Mouse (Mus musculus) mouse embryonic stem cell (cell line): ENCODE results near the gene Enpep.

ENCODE experiments used
- in situ Hi-C, 2 experiments: fragments of 300-500 bp; cut with MboI; formaldehyde crosslinking; loops; 1 replicate in 1 of 2; 3 replicates in 1 of 2; pipeline ENCODE4 v1.14.3; 2019 to 2020; ENCODE audit warnings: low sequenced_read_pairs in 2 of 2, low pct_unique_long_range_greater_than_20kb in 1 of 2, mixed read lengths in 1 of 2; ENCODE audit not compliant: unreplicated experiment in 1 of 2

Gene Enpep

GRCm38 (mm10) chr3:129268886-129269683, 63.4 kb downstream of the Enpep start:
- in situ Hi-C loops = no loop called here

- in situ Hi-C loops = no loop called here
These were observed 74.0 kb downstream of the Enpep start for GRCm38 (mm10) chr3:129258497-129258896.

GRCm38 (mm10) chr3:129256766-129257165, 75.8 kb downstream of the Enpep start:
- in situ Hi-C loops = no loop called here

GRCm38 (mm10) chr3:129256283-129256682, 76.2 kb downstream of the Enpep start:
- in situ Hi-C loops = no loop called here

- in situ Hi-C loops = no loop called here
These were observed 78.3 kb downstream of the Enpep start for GRCm38 (mm10) chr3:129254246-129254645.

GRCm38 (mm10) chr3:129250997-129251396, 81.5 kb downstream of the Enpep start:
- in situ Hi-C loops = no loop called here

DNA sequence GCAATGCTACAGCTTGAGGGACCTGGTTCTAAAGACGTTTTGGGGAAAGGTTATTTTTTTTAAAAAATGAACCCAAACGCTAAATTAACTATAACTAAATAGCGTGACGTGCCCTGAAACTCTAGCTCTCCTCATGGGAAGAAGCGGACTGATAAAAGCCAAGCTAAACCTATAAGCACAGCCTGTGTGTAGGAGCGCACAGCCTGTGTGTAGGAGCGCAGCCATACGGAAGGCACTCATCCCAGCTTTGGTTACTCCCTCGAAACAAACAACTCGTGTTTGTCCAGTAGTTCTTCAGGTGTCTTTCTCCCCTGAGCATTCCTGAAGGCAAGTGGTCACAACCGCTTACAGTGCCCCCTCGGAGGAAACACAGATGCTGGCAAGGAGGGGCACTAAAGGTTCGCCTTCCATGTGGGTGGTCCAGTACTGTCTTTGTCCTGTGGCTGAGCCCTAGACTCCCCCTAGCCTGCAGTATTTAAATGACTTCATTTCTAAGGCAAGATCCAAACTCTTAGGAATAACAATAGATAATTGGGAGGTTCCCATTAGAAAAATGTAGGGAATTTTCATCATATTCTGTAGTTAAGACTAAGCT, 93.8 kb downstream of the Enpep start:
- in situ Hi-C loops = no loop called here

- in situ Hi-C loops = no loop called here
These were observed 94.5 kb downstream of the Enpep start for GRCm38 (mm10) chr3:129238010-129238409.

GRCm38 (mm10) chr3:129227331-129227730, 105.2 kb downstream of the Enpep start:
- in situ Hi-C loops = no loop called here

DNA sequence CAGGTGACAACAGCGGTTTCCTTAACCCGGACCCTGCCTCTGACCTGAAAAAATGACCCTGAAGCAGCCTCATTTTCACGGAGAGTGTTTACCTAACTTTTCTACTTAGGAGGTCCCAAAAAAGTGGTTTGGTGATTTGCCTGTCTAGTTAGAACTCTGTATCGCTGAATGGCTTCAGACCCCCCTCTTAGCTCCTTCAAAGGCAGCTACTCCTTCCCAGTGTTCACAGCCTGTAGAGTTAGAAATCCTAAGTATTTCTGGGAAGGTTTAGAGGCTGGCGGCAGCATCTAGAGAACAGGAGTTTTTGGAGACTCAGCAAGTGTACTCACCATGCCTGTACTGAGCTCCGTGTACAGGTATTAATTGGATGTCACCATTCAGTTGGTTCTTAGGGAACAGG, 105.8 kb downstream of the Enpep start:
- in situ Hi-C loops = no loop called here

DNA sequence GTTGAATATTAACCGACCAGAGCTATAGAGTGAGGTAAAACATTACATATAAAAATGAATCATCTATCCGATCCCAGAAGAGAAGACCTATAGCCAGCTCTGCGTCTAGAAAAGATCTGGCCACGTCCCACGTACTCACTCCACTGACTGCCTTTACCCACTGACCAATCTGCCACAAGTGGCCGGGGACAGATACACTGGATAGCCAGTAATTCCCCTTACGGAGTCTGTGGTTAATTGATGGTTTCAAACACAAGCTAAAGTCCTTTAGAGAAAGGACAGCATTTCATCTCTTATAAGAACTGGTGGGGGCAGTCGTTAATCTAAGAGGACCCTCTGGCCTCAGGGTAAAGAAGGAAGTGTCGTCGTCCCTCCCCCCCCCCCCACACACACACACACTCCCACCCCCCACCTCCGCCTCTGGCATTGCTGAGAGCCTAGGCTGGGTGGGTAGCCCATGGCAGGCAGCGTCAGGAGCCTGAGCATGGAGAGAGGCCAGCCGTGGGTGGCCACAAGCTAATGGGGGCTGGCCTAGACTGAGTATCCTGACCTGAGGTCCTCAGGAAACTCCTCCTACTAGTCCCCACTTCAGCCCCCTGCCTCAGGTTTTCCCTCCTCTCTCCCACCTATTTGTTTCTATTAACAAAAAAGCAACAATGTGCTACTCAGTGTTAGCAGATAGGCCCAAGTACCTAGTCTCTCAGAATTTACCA, 106.8 kb downstream of the Enpep start:
- in situ Hi-C loops = no loop called here

DNA sequence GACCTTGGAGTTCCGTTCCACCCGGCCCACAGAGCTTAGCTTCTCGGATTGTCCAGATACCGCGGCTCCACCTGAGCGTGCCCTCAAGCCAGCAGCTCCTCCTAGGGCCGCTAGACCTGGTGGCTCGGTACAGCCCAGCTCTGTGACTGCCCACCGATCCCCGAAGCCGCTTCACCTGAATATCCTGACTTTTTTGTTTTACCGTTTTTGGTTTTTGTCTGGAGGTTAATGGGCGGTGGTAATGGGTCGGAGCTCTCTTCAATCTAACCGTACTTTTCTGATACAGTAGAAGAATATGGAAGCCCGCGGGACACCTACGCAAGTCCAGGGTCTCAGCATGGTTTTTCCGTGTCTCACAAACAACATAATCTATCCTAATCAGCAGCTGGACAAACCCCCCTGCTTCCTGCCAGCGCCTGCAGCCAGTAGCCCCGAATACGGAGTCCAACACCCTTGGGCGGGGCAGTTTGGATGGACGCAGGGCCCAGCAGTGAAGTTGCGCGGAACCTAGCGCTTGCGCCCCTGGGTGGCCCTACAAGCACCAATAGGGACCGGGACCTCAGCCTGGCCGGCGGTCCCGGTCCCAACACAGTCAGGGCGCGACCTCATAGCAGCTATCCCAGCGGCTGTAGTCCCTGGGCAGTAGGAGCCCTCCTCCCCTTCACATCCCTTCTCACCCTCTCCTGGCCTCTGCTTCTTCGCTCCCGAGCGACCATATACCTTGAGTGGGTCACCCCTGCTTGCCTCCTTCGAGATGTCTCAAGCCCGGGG, 107.5 kb downstream of the Enpep start:
- in situ Hi-C loops = loop anchor here in 1 of 2 experiments (25.0 kb wide), 1 partner anchor 1887 kb away; the partner anchor contains the start of gene Lef1

DNA sequence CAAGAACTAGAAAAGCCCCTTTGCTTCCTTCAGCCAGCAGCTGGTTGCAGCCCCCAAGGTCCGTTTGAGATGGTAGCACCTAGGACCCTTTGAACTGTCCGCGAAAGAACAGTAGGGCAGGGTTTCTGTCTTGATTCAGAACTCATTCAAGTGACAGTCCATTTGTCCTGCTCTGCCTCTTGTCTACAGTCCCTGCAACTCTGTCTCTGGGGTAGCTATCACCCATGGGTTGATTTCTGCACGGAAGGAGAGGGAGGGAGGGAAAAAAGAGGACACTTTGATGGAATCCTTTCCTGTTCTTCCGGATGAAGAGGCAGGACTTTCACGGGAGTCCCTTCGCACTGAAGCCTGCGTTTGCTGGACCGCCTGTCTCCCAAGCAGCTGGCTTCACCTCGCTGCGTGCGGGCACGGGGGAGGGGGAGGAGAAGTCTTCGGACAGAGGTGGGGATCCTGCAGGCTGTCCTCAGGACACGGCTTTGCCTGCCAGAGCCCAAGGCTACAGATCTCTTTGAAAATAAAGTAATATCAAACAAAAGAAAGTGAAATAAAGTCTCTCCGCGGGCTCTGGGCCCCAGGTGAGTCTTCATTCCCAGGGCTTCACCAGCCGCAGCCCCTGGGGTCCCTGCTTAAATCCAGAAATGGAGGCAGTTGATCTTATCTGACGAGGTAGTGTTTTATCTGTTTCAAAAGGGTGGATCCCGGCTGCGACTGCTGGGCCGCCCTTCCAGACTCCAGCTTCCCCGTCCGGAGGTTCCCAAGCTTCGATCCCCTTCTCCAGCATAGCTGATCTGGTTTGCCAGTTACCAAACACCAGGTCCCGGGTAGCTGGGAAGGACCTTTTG, 108.3 kb downstream of the Enpep start:
- in situ Hi-C loops = loop anchor here in 1 of 2 experiments (25.0 kb wide), 1 partner anchor 1888 kb away; the partner anchor contains the start of gene Lef1

DNA sequence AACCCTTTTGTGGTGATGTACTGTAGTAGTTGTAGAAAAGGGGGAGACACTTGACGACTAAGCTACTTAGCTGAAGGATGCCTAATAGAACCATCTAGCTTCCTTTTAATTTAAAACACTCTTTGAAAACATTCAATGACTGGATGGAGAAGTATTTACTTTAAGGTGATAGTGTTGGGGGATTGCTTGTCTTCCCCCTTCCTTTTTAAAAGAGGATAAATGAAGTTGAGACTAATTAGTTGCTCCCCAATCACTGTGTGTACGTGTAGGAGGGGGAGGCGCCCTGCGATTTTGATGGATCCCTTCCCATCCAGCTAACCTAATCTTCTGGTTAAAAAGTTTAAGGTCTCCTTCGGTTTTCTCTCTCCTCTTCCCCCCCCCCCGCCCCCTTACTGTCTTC, 109.1 kb downstream of the Enpep start:
- in situ Hi-C loops = loop anchor here in 1 of 2 experiments (25.0 kb wide), 1 partner anchor 1889 kb away; the partner anchor contains the start of gene Lef1

- in situ Hi-C loops = loop anchor here in 1 of 2 experiments (25.0 kb wide), 1 partner anchor 1890 kb away; the partner anchor contains the start of gene Lef1
These were observed 109.9 kb downstream of the Enpep start for GRCm38 (mm10) chr3:129222448-129223290.

GRCm38 (mm10) chr3:129221380-129222260, 110.9 kb downstream of the Enpep start:
- in situ Hi-C loops = loop anchor here in 1 of 2 experiments (25.0 kb wide), 1 partner anchor 1891 kb away; the partner anchor contains the start of gene Lef1
